Mouse (Mus musculus) neural tube, embryonic 12.5 days (tissue): ENCODE measurements at regions not wholly inside any gene's neighbourhood (a gene's known extent, or its start where the extent isn't known, plus 50 kb on each side); places are given as distances from the start of the nearest gene placed in this dataset.
"Not testable (repeated sequence)": the region's sequence is repeated elsewhere in the genome, so short reads cannot be mapped to it uniquely, and the experiment has no call there.

Source experiments
- ATAC-seq: fragments of 200-750 bp; cut with Nextera tagmentation; 2 replicates; pipeline ENCODE4 v1.8.0; 2017; ENCODE audit warnings: low read depth, mild to moderate bottlenecking, moderate TSS enrichment, moderate library complexity; ENCODE audit not compliant: low FRiP score
- H3K27ac ChIP-seq: fragments of 300-500 bp; sonication (generic); 2 replicates; pipeline ENCODE4 v1.5.1; 2016
- H3K27me3 ChIP-seq: fragments of 300-500 bp; sonication (generic); replicated peaks from 2 replicates; pipeline ENCODE4 v1.6.1; 2016; ENCODE audit warnings: mild to moderate bottlenecking
- H3K36me3 ChIP-seq: fragments of 300-500 bp; sonication (generic); 2 replicates; pipeline ENCODE4 v1.6.1; 2016; ENCODE audit warnings: mild to moderate bottlenecking
- H3K4me1 ChIP-seq: fragments of 300-500 bp; sonication (generic); 2 replicates; pipeline ENCODE4 v1.6.1; 2016
- H3K4me2 ChIP-seq: fragments of 300-500 bp; sonication (generic); replicated peaks from 2 replicates; pipeline ENCODE4 v1.6.1; 2016; ENCODE audit warnings: mild to moderate bottlenecking
- H3K4me3 ChIP-seq: fragments of 300-500 bp; sonication (generic); 2 replicates; pipeline ENCODE4 v1.5.1; 2016
- H3K9ac ChIP-seq: fragments of 300-500 bp; sonication (generic); 2 replicates; pipeline ENCODE4 v1.6.1; 2016; ENCODE audit warnings: mild to moderate bottlenecking
- H3K9me3 ChIP-seq: fragments of 300-500 bp; sonication (generic); 2 replicates; pipeline ENCODE4 v1.6.1; 2016; ENCODE audit warnings: mild to moderate bottlenecking
- WGBS: fragments of 180-500 bp; shearing (Covaris S2); methylation state at CpG from one replicate; pipeline ENCODE4 v1.1.7; 2016; 5-methylcytosine and 5-hydroxymethylcytosine counted together

- H3K9ac ChIP-seq, result no peak overlapping the region
- no peak for ATAC-seq
- H3K36me3 ChIP-seq, result no peaks in the 10 kb centered on the region
- H3K4me2 ChIP-seq, result no peak overlapping the region
- H3K27ac ChIP-seq, result no peak overlapping the region
- H3K9me3 ChIP-seq, result no peaks in the 10 kb centered on the region
- H3K4me1 ChIP-seq, result no peaks in the 10 kb centered on the region
- 92% methylated on average over 13 of the region's 13 CpGs for WGBS
- no peaks in the 10 kb centered on the region for H3K27me3 ChIP-seq
- no peak overlapping the region for H3K4me3 ChIP-seq
These were observed 59.3 kb downstream of the Sox2 start for GRCm38 (mm10) chr3:34709553-34709952.

- not testable (repeated sequence) for H3K9me3 ChIP-seq, H3K4me2 ChIP-seq, H3K4me3 ChIP-seq, H3K4me1 ChIP-seq, H3K36me3 ChIP-seq, H3K27ac ChIP-seq, H3K27me3 ChIP-seq, H3K9ac ChIP-seq, ATAC-seq
- WGBS, result 92% methylated on average over 7 of the region's 7 CpGs
These were observed 61.9 kb downstream of the Sox2 start for GRCm38 (mm10) chr3:34712137-34712536.

DNA sequence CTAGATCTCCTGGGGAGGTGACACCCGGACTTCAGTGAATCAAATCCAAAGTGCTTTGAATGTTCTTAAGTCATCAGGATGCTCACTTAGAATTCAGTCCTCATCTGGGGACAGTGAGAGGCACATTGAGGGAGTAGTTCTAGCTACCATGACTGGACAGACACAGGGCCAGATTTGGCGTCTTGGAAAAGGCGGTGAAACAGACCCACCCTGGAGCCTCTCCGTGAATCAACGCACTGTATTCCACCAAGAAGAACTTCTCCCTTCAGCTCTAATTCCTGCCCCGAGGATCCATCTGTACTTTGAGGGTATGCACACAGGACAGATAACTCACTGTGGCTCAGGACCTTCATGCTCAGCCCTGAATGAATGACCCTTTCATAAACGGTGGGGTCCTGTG, 72.3 kb downstream of the Sox2 start:
- Histone ChIP-seq H3K27me3 (no peaks in the 10 kb centered on the region), H3K4me3 (no peak overlapping the region), H3K4me2 (no peak overlapping the region), H3K27ac (no peak overlapping the region), H3K36me3 (no peaks in the 10 kb centered on the region), H3K4me1 (0 out of 2 replicates have a peak, but pooled peaks cover 4% of the 10 kb centered on the region), H3K9ac (no peak overlapping the region), H3K9me3 (no peaks in the 10 kb centered on the region)
- WGBS, result 81% methylated on average over 7 of the region's 7 CpGs
- no peak for ATAC-seq

- H3K27me3 ChIP-seq, result no peaks in the 10 kb centered on the region
- no peak overlapping the region for H3K27ac ChIP-seq
- H3K36me3 ChIP-seq, result no peaks in the 10 kb centered on the region
- H3K4me3 ChIP-seq, result no peak overlapping the region
- WGBS, result 38% methylated on average over 12 of the region's 12 CpGs
- no peak for ATAC-seq
- no peak overlapping the region for H3K4me2 ChIP-seq
- H3K4me1 ChIP-seq, result 0 out of 2 replicates have a peak, but pooled peaks cover 4% of the 10 kb centered on the region
- no peaks in the 10 kb centered on the region for H3K9me3 ChIP-seq
- no peak overlapping the region; the same call in 1 of the 2 replicates for H3K9ac ChIP-seq
These were observed 76.8 kb downstream of the Sox2 start for GRCm38 (mm10) chr3:34726955-34727354.

DNA sequence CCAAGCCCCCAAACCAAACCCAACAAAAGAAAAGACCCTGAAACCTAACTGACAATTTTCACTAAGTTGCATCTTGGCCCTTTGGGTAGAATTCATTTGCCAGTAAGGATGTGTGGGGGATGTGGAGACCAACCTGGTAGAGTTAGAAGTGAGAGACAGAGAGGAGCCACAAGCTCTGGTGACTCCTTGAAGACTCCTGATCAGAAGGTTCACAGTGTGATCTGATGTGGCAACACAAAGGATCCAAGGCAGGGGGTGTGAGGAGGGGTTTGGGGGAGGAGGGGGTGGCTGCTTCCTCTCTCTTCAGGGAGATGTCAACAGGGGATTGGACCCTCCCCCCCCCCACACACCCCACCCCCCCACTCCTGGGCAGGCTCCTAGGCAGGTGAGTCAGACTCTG, 78.1 kb downstream of the Sox2 start:
- Histone ChIP-seq H3K27ac (no peak overlapping the region), H3K9ac (no peak overlapping the region), H3K4me2 (no peak overlapping the region), H3K9me3 (no peaks in the 10 kb centered on the region), H3K4me3 (no peak overlapping the region), H3K36me3 (no peaks in the 10 kb centered on the region), H3K4me1 (0 out of 2 replicates have a peak, but pooled peaks cover 4% of the 10 kb centered on the region), H3K27me3 (no peaks in the 10 kb centered on the region)
- no peak for ATAC-seq

- no peaks in the 10 kb centered on the region for H3K9me3 ChIP-seq
- no peak overlapping the region for H3K27ac ChIP-seq
- H3K36me3 ChIP-seq, result no peaks in the 10 kb centered on the region
- ATAC-seq, result no peak
- no peaks in the 10 kb centered on the region for H3K27me3 ChIP-seq
- no peak overlapping the region for H3K4me2 ChIP-seq
- H3K4me3 ChIP-seq, result no peak overlapping the region
- H3K4me1 ChIP-seq, result no peaks in the 10 kb centered on the region
- no peak overlapping the region for H3K9ac ChIP-seq
- WGBS, result 89% methylated on average over 5 of the region's 5 CpGs
These were observed 84.8 kb downstream of the Sox2 start for GRCm38 (mm10) chr3:34734966-34735365.

DNA sequence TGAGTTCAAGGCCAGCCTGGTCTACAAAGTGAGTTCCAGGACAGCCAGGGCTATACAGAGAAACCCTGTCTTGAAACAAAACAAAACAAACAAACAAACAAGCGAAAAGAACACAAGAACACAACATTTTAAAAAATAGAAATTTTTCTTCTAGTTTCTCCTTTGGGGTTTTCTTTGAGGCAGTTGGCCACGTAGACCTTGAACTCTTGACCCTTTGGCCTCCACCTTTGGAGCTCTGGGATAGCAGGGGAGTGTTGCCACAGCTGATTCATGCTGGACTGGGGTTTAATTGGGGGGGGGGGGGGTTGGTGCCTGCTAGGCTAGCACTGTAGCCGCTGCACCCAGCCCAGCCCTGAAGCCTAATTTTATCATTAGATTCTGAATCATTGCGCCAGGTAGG, 87.8 kb downstream of the Sox2 start:
- H3K4me3 ChIP-seq, result no peak overlapping the region
- H3K9me3 ChIP-seq, result no peaks in the 10 kb centered on the region
- H3K36me3 ChIP-seq, result no peaks in the 10 kb centered on the region
- no peak overlapping the region for H3K4me2 ChIP-seq
- H3K4me1 ChIP-seq, result no peaks in the 10 kb centered on the region
- no peak overlapping the region for H3K9ac ChIP-seq
- no peak for ATAC-seq
- no peaks in the 10 kb centered on the region for H3K27me3 ChIP-seq
- no peak overlapping the region for H3K27ac ChIP-seq
- 84% methylated on average over 4 of the region's 4 CpGs for WGBS

DNA sequence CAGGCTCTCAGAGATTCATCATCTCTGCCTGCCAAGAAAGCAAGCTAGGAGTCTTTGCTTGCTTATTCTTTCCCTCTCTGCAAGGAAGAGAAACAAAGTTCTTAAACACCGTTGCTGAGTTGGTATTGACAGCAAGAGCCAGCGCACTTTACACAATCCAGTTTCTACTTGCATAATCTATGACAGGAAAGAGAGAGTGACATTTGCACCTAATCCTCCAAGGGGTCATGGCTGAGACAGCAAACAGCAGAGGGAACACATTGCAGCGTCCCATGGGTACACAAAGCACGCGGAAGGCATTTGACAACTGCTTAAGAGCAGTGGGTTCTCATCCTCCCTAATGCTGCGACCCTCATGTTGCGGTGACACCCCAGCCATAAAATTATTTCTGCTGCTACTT, 88.7 kb downstream of the Sox2 start:
- 70% methylated on average over 7 of the region's 7 CpGs for WGBS
- Histone ChIP-seq H3K4me1 (no peaks in the 10 kb centered on the region), H3K4me2 (no peak overlapping the region), H3K27me3 (no peaks in the 10 kb centered on the region), H3K27ac (no peak overlapping the region), H3K4me3 (no peak overlapping the region), H3K9ac (no peak overlapping the region), H3K36me3 (no peaks in the 10 kb centered on the region), H3K9me3 (no peaks in the 10 kb centered on the region)
- ATAC-seq, result no peak

DNA sequence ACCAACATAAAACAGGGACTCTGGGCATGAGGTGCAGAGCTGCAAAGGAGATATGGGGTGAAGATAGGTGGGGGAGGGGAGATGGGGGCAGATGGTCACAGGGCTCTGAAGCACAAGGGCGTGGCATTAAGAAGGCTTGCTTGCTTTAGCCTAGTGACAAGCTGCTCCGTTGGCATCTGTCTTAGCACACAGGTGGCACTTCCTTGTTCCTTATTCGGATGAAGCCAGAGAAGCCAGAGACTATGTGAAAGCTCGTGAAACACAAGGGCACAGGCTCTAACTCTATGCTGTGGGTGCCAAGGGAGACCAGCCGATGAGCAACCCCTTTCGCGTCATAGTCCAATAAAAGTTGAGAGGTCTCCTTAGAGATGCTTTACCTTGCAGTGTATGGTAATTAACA, 89.5 kb downstream of the Sox2 start:
- Histone ChIP-seq H3K4me1 (no peaks in the 10 kb centered on the region), H3K4me3 (no peak overlapping the region), H3K36me3 (no peaks in the 10 kb centered on the region), H3K27ac (no peak overlapping the region), H3K9ac (no peak overlapping the region), H3K27me3 (no peaks in the 10 kb centered on the region), H3K4me2 (no peak overlapping the region), H3K9me3 (no peaks in the 10 kb centered on the region)
- 81% methylated on average over 7 of the region's 7 CpGs for WGBS
- ATAC-seq, result no peak

DNA sequence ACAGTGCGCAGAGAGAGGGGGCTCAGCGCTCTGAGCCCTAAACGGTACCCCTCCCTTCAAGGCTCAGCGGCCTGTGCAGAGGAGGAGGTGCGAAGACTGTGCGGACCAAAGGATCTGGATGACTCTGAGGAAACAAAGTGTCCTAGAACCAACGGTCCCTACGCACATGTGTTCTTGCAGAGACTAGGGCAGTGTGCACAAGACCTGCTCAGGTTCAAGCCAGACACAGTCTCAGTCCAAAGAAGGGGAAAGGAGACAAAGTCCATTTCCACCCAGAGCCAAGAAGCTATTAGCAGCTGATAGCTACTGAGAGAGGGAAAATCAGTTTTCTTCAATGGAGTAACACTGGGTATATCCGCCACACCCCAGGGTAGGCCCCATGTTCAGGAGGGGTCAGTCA, 89.9 kb downstream of the Sox2 start:
- no peaks in the 10 kb centered on the region for H3K27me3 ChIP-seq
- no peaks in the 10 kb centered on the region for H3K4me1 ChIP-seq
- WGBS, result 92% methylated on average over 9 of the region's 9 CpGs
- H3K36me3 ChIP-seq, result no peaks in the 10 kb centered on the region
- H3K27ac ChIP-seq, result no peak overlapping the region
- H3K4me2 ChIP-seq, result no peak overlapping the region
- no peak overlapping the region for H3K9ac ChIP-seq
- H3K9me3 ChIP-seq, result no peaks in the 10 kb centered on the region
- H3K4me3 ChIP-seq, result no peak overlapping the region
- ATAC-seq, result no peak

- no peak overlapping the region for H3K27ac ChIP-seq
- H3K36me3 ChIP-seq, result no peaks in the 10 kb centered on the region
- ATAC-seq, result no peak
- H3K9ac ChIP-seq, result no peak overlapping the region
- no peak overlapping the region for H3K4me2 ChIP-seq
- H3K27me3 ChIP-seq, result no peaks in the 10 kb centered on the region
- 77% methylated on average over 5 of the region's 5 CpGs for WGBS
- H3K4me3 ChIP-seq, result no peak overlapping the region
- H3K9me3 ChIP-seq, result no peaks in the 10 kb centered on the region
- peaks cover 4% of the 10 kb centered on the region; the same call in 1 of the 2 replicates for H3K4me1 ChIP-seq
These were observed 95.1 kb downstream of the Sox2 start for GRCm38 (mm10) chr3:34745181-34745736.

DNA sequence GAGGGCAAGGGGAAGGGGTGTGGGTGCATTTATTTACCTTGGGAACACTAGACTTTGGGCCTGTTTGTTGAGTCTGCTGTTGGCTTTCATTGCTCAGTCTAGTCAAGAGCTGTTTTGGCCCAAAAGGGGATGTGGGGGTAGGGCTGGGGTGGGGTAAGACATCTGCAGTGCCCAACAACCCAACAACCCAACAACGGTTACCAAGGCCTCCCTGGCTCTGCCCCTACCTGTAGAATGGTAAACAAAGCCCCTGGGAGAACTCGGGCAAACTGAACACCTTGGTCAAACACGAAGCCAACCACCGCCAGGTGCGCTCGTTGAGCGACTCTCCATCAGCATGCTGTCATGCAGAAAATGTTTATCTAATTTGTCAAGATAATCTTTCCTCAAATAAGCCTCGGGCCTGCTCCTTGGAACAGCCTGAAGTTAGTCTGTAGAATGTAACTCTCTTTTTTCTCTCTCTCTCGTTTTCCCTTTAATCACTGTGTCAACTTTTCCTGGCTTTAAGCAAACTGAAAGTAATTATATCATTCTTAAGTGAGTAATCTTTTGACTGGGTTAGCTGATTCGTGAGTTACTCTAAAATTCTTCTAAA, 97.4 kb downstream of the Sox2 start:
- Histone ChIP-seq H3K27me3 (no peaks in the 10 kb centered on the region), H3K4me2 (no peak overlapping the region), H3K4me3 (no peak overlapping the region), H3K36me3 (no peaks in the 10 kb centered on the region), H3K9me3 (no peaks in the 10 kb centered on the region), H3K9ac (no peak overlapping the region), H3K4me1 (peaks cover 4% of the 10 kb centered on the region; the same call in 1 of the 2 replicates), H3K27ac (no peak overlapping the region)
- whole genome bisulfite sequencing, result 86% methylated on average over 10 of the region's 10 CpGs
- no peak for ATAC-seq

- Histone ChIP-seq H3K4me3 (no peak overlapping the region), H3K27me3 (no peaks in the 10 kb centered on the region), H3K36me3 (no peaks in the 10 kb centered on the region), H3K9me3 (no peaks in the 10 kb centered on the region), H3K9ac (no peak overlapping the region), H3K27ac (no peak overlapping the region), H3K4me1 (peaks cover 4% of the 10 kb centered on the region; the same call in 1 of the 2 replicates), H3K4me2 (no peak overlapping the region)
- WGBS, result 72% methylated on average over 7 of the region's 7 CpGs
- no peak for ATAC-seq
These were observed 99.8 kb downstream of the Sox2 start for GRCm38 (mm10) chr3:34749989-34750388.
